Mouse (Mus musculus): ENCODE results near the gene Parp11.

DNA sequence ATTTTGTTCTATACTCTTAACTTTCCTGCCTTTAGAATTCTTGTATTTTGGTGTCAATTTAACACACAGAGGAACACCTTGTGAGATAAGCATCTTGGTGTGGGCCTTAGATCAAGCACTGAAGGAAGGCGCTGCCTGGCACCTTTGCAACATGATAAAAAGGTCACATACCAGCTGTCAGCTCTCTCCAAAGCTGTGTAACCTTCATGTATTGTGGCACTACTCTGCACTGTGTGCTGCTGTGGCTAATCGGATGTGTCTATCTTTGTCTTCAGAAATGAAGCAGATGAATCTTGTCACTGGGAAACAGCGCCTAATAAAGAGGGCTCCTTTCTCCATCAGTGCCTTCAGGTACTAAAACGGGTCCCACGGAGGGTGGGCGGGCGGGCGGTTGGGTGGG, 27.3 kb downstream of the Parp11 start:
- TF ChIP-seq EP300 (IDR thresholded peaks at IDR 0.05; ENCODE audit: low read depth) (no peak), CTCF (IDR thresholded peaks at IDR 0.05; ENCODE audit: low read depth) (no peak)

Measured in liver, postnatal 0 days (tissue).